ENCODE assay signal across 1 mouse cellular context in genomic region chr9:65018588-65019121, GRCm38 (mm10).
TF ChIP-seq lines count a peak whose summit lies in the region.

No protein-coding gene starts in this region.

TF ChIP-seq in MEL, 35 proteins besides CTCF, POLR2A, EP300 and RAD21 (continued from another document):
- TF ChIP-seq GATA1 (IDR thresholded peaks at IDR 0.05; ENCODE audit: low read depth, low read length) (peak; percentile 87), ETS1 (IDR thresholded peaks at IDR 0.05; ENCODE audit: low read depth, low read length) (peak; percentile 82), MAFK (IDR thresholded peaks at IDR 0.05; ENCODE audit: borderline replicate concordance, low read depth, low read length) (0 out of 2 replicates have a peak, but pooled peaks have one; percentile 25), MYC (IDR thresholded peaks at IDR 0.05; ENCODE audit: low read depth, low read length) (peak; percentile 63; the same call in 1 of the 2 replicates), SIN3A (IDR thresholded peaks at IDR 0.05; ENCODE audit: low read length) (peak; percentile 69), MAX (IDR thresholded peaks at IDR 0.05; ENCODE audit: low read length) (0 out of 2 replicates have a peak, but pooled peaks have one; percentile 2), NELFE (IDR thresholded peaks at IDR 0.05; ENCODE audit: low read depth, low read length) (0 out of 2 replicates have a peak, but pooled peaks have one; percentile 26), ELF1 (IDR thresholded peaks at IDR 0.05; ENCODE audit: low read depth, low read length) (no peak), SMC3 (IDR thresholded peaks at IDR 0.05; ENCODE audit: low read depth, low read length) (no peak), UBTF (IDR thresholded peaks at IDR 0.05; ENCODE audit: borderline replicate concordance, insufficient read depth, low read depth, low read length) (no peak), TBP (IDR thresholded peaks at IDR 0.05; ENCODE audit: low read depth, low read length) (peak; percentile 85)
TF ChIP-seq in MEL: peak in this region for 13.
